Mouse (Mus musculus) left cerebral cortex, postnatal 4 days (tissue): ENCODE results near the gene Gna13. TPM values are rescaled to one million over a fixed set of nuclear protein-coding genes. Genes with fewer than 3 reads are reported as not detected.
"Not testable (repeated sequence)": the region's sequence is repeated elsewhere in the genome, so short reads cannot be mapped to it uniquely, and the experiment has no call there.

Experiments
- DNase-seq: peaks from one replicate; pipeline ENCODE4 v3.0.0-alpha.2; 2022
- intact Hi-C: fragments of 180-260 bp; cut with DNase I; formaldehyde crosslinking; loops from one replicate; pipeline ENCODE4 v1.15.1; 2025
- total RNA-seq, 2 experiments: library from RNA; stranded (reverse); gene quantifications; 2 replicates each; pipeline ENCODE4 v1.2.3; 2021

Gene Gna13
- 10 to 100 TPM; 48.8 to 50.5 TPM for total RNA-seq

- DNase-seq: peak; percentile 91
- intact Hi-C loops: no loop called here
Observed at GRCm38 (mm10) chr11:109362463-109363190, at the start of gene Gna13. Gene Gna13, plus strand, starts transcription at chr11:109362831.

- intact Hi-C loops: no loop called here
- DNase-seq: peak; percentile 62
Observed at GRCm38 (mm10) chr11:109316921-109317320, 45.7 kb upstream of the Gna13 start.

GRCm38 (mm10) chr11:109319471-109319870 is 43.2 kb upstream of the Gna13 start:
- DNase-seq: no peak
- intact Hi-C loops: no loop called here

GRCm38 (mm10) chr11:109319946-109320345 is 42.7 kb upstream of the Gna13 start:
- intact Hi-C loops: loop anchor here (10.0 kb wide), 1 partner anchor 265 kb away; no protein-coding TSS in a partner anchor
- DNase-seq: peak; percentile 60

GRCm38 (mm10) chr11:109320361-109320933 is 42.2 kb upstream of the Gna13 start:
- DNase-seq: peak; percentile 93
- intact Hi-C loops: loop anchor here (10.0 kb wide), 1 partner anchor 264 kb away; no protein-coding TSS in a partner anchor

GRCm38 (mm10) chr11:109326270-109326669 is 36.4 kb upstream of the Gna13 start:
- DNase-seq: no peak
- intact Hi-C loops: loop anchor here (10.0 kb wide), 1 partner anchor 259 kb away; no protein-coding TSS in a partner anchor

GRCm38 (mm10) chr11:109327381-109327780 is 35.2 kb upstream of the Gna13 start:
- DNase-seq: peak; percentile 55

GRCm38 (mm10) chr11:109327952-109328351 is 34.7 kb upstream of the Gna13 start:
- DNase-seq: no peak
- intact Hi-C loops: loop anchor here (10.0 kb wide), 1 partner anchor 257 kb away; no protein-coding TSS in a partner anchor

More at GRCm38 (mm10) chr11:109327381-109327780, 35.2 kb upstream of the Gna13 start:
- intact Hi-C loops: loop anchor here (10.0 kb wide), 1 partner anchor 257 kb away; no protein-coding TSS in a partner anchor

GRCm38 (mm10) chr11:109329331-109329730 is 33.3 kb upstream of the Gna13 start:
- no peak for DNase-seq
- intact Hi-C loops: loop anchor here (10.0 kb wide), 1 partner anchor 255 kb away; no protein-coding TSS in a partner anchor

GRCm38 (mm10) chr11:109330706-109331393 is 31.8 kb upstream of the Gna13 start:
- intact Hi-C loops: no loop called here
- no peak for DNase-seq

- DNase-seq: peak; percentile 97
- intact Hi-C loops: no loop called here
Observed at GRCm38 (mm10) chr11:109331424-109331824, 31.2 kb upstream of the Gna13 start.

GRCm38 (mm10) chr11:109332722-109333121 is 29.9 kb upstream of the Gna13 start:
- intact Hi-C loops: no loop called here
- DNase-seq: no peak

GRCm38 (mm10) chr11:109334773-109335172 is 27.9 kb upstream of the Gna13 start:
- DNase-seq: no peak
- intact Hi-C loops: no loop called here

- intact Hi-C loops: no loop called here
- no peak for DNase-seq
Observed at GRCm38 (mm10) chr11:109335890-109336289, 26.7 kb upstream of the Gna13 start.

- DNase-seq: no peak
- intact Hi-C loops: no loop called here
Observed at GRCm38 (mm10) chr11:109339155-109339938, 23.3 kb upstream of the Gna13 start.

GRCm38 (mm10) chr11:109340541-109340940 is 22.1 kb upstream of the Gna13 start:
- intact Hi-C loops: no loop called here
- no peak for DNase-seq

GRCm38 (mm10) chr11:109342666-109343065 is 20.0 kb upstream of the Gna13 start:
- DNase-seq, intact Hi-C loops: not testable (repeated sequence)

- intact Hi-C loops: no loop called here
- DNase-seq: no peak
Observed at GRCm38 (mm10) chr11:109343558-109343957, 19.1 kb upstream of the Gna13 start.

GRCm38 (mm10) chr11:109343991-109344599 is 18.5 kb upstream of the Gna13 start:
- DNase-seq: peak; percentile 62

More at GRCm38 (mm10) chr11:109343991-109344599, 18.5 kb upstream of the Gna13 start:
- intact Hi-C loops: no loop called here
